Mouse (Mus musculus) lung, embryonic 16.5 days (tissue): ENCODE results near the gene Iqcf1. TPM values are rescaled to one million over a fixed set of nuclear protein-coding genes. Genes with fewer than 3 reads are reported as not detected.
A peak's percentile ranks its signal among the peaks of the same experiment; 100 is the strongest.
"Not testable (repeated sequence)": the region's sequence is repeated elsewhere in the genome, so short reads cannot be mapped to it uniquely, and the experiment has no call there.

Experiments
- ATAC-seq: fragments of 200-750 bp; cut with Nextera tagmentation; 2 replicates; pipeline ENCODE4 v1.8.0; 2017; ENCODE audit warnings: low read depth, mild to moderate bottlenecking, moderate library complexity
- H3K27ac ChIP-seq: fragments of 300-500 bp; sonication (generic); 2 replicates; pipeline ENCODE4 v1.5.1; 2014; ENCODE audit warnings: mild to moderate bottlenecking, control low read depth, low read length
- H3K27me3 ChIP-seq: fragments of 300-500 bp; sonication (generic); 2 replicates; pipeline ENCODE4 v1.6.1; 2014; ENCODE audit warnings: low read depth, low read length, mixed read lengths; ENCODE audit not compliant: control insufficient read depth, insufficient read depth
- H3K36me3 ChIP-seq: fragments of 300-500 bp; sonication (generic); 2 replicates; pipeline ENCODE4 v1.6.1; 2014; ENCODE audit warnings: low read length; ENCODE audit not compliant: control insufficient read depth, insufficient read depth
- H3K4me1 ChIP-seq: fragments of 300-500 bp; sonication (generic); replicated peaks from 2 replicates; pipeline ENCODE4 v1.6.1; 2014; ENCODE audit warnings: low read length, mixed read lengths; ENCODE audit not compliant: control insufficient read depth, insufficient read depth
- H3K4me2 ChIP-seq: fragments of 300-500 bp; sonication (generic); 2 replicates; pipeline ENCODE4 v1.6.1; 2014; ENCODE audit warnings: low read depth, low read length, control low read depth
- H3K4me3 ChIP-seq: fragments of 300-500 bp; sonication (generic); 2 replicates; pipeline ENCODE4 v1.5.1; 2014; ENCODE audit warnings: mild to moderate bottlenecking, low read length, control low read depth
- H3K9ac ChIP-seq: fragments of 300-500 bp; sonication (generic); 2 replicates; pipeline ENCODE4 v1.6.1; 2014; ENCODE audit warnings: low read length, control low read depth
- H3K9me3 ChIP-seq: fragments of 300-500 bp; sonication (generic); 2 replicates; pipeline ENCODE4 v1.6.1; 2016; ENCODE audit warnings: low read length; ENCODE audit not compliant: control insufficient read depth
- WGBS: fragments of 180-500 bp; shearing (Covaris S2); extraction: QIAGEN DNeasy Blood & Tissue Kit; methylation state at CpG from one replicate; pipeline ENCODE4 v1.1.7; 2014; 5-methylcytosine and 5-hydroxymethylcytosine counted together
- polyA plus RNA-seq: library from polyadenylated mRNA; unstranded; fragments of >200 nt; fragmentation: Nextera tagmentation; extraction: Ambion mirVana; gene quantifications from 2 replicates; pipeline ENCODE4 v1.2.1, GENCODE M21; 2015

Gene Iqcf1
- polyA plus RNA-seq, 1 experiment from 2014 or later = not detected

DNA sequence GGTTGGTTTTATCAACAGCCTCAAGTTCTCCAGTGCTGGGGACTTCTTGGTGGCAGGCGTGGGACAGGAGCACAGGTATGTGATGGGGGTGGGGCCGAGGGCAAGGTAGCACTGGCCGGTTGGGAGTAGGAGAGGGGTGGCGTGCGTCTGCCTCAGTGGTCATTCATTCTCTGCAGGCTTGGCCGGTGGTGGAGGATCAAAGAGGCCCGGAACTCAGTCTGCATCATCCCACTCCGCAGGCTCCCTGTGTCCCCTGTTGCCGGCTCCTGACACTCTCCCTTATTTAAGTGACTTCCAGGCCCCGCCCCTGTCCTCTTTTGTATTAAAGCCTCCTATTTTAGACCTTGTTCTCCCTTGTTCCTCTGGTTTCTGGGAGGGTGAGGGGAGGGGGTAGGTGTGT is 14.7 kb upstream of the Iqcf1 start:
- Histone ChIP-seq H3K9me3 (no peaks in the 10 kb centered on the region), H3K36me3 (peaks cover 17% of the 10 kb centered on the region), H3K27ac (no peak overlapping the region), H3K27me3 (no peaks in the 10 kb centered on the region), H3K4me2 (no peak overlapping the region), H3K4me3 (no peak overlapping the region), H3K9ac (no peak overlapping the region), H3K4me1 (no peaks in the 10 kb centered on the region)
- ATAC-seq = no peak
- 85% methylated on average over 10 of the region's 10 CpGs for WGBS

DNA sequence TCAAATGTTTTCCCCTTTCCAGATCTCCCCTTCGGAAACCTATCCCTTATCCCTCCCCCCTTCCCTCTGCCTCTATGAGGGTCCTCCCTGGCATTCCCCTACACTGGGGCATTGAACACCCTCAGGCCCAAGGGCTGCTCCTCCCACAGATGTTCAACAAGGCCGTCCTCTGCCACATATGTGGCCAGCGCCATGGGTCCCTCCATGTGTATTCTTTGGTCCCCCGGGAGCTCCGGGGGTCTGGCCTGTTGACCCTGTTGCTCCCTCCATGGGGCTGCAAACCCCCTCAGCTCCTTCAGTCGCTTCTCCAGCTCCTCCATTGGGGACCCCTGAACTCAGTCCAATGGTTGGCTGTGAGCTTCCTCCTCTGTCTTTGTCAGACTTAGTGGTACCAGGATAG is 12.2 kb upstream of the Iqcf1 start:
- not testable (repeated sequence) for H3K9ac ChIP-seq, H3K27ac ChIP-seq, H3K4me1 ChIP-seq, ATAC-seq, H3K9me3 ChIP-seq, H3K4me2 ChIP-seq, H3K27me3 ChIP-seq, H3K4me3 ChIP-seq
- WGBS = 83% methylated on average over 6 of the region's 6 CpGs
- peaks cover 13% of the 10 kb centered on the region for H3K36me3 ChIP-seq

DNA sequence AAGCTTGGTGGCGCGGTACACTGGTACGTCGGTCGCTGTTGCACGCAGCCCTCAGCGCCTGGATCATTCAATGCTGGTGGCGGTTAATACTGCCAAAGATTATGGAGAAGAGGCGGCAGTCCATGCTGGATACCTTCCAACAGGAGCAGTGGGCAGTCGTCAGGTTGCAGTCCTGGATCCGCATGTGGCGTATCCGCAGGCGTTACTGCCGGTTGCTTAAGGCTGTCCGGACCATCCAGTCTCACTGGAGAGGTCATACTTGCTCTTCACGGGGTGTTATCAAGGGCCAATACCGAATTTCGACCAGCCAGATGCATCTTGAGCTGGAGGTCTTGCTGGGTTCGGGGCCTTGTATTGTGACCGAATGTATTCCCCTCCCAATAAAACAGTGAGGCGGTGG is 2.1 kb downstream of the Iqcf1 start:
- Histone ChIP-seq H3K9ac (no peak overlapping the region), H3K4me2 (no peak overlapping the region), H3K27ac (no peak overlapping the region), H3K36me3 (no peaks in the 10 kb centered on the region), H3K4me3 (no peak overlapping the region), H3K9me3 (no peaks in the 10 kb centered on the region), H3K4me1 (no peaks in the 10 kb centered on the region), H3K27me3 (no peaks in the 10 kb centered on the region)
- ATAC-seq = no peak
- 86% methylated on average over 22 of the region's 22 CpGs for WGBS

DNA sequence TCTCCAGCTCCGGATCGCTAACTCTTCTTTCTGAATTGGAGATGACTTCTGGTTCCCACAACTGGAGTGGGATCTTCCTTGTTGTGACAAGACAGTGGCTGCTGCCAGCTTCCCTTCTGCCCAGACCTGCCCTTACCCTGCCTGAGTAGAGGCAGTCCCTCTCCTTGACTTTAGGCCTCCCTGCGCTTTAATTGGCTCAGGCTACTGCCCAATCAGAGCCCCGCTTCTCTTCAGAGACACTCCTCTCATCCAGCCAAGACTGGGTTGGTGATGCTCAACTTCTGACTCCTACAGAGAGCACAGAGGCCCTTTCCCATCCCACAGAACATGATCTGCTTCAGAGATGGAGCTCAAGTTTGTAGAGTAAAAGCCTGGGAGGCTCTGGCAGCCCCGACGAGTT is 4.5 kb downstream of the Iqcf1 start:
- no peaks in the 10 kb centered on the region for H3K27me3 ChIP-seq
- H3K4me2 ChIP-seq = no peak overlapping the region
- no peak overlapping the region for H3K27ac ChIP-seq
- no peaks in the 10 kb centered on the region for H3K4me1 ChIP-seq
- no peaks in the 10 kb centered on the region for H3K36me3 ChIP-seq
- 67% methylated on average over 6 of the region's 6 CpGs for WGBS
- H3K4me3 ChIP-seq = no peak overlapping the region
- no peak for ATAC-seq
- H3K9me3 ChIP-seq = no peaks in the 10 kb centered on the region
- H3K9ac ChIP-seq = no peak overlapping the region

DNA sequence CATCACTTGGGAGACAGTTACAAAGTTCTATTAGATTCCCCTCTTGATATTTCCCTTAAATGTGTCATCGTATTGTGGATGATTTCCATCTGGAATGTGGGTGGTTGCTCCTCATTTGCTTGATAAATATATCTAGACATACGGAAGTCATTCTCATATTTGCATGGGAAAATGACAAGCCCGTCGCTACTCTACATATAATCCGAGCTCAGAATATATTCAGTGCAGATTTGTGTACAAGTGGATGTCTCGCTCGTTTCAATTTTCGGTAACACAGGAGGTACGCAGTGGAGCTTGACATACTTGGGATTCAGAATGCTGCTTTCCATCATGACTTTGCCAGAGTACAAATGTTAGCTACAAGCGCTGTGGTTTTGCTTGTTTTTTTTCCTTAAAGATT is 9.6 kb downstream of the Iqcf1 start:
- Histone ChIP-seq H3K9me3 (no peaks in the 10 kb centered on the region), H3K27me3 (no peaks in the 10 kb centered on the region), H3K36me3 (no peaks in the 10 kb centered on the region), H3K4me1 (peaks cover 8% of the 10 kb centered on the region), H3K27ac (no peak overlapping the region), H3K4me2 (no peak overlapping the region), H3K9ac (no peak overlapping the region), H3K4me3 (no peak overlapping the region)
- ATAC-seq = no peak
- 80% methylated on average over 10 of the region's 10 CpGs for WGBS

DNA sequence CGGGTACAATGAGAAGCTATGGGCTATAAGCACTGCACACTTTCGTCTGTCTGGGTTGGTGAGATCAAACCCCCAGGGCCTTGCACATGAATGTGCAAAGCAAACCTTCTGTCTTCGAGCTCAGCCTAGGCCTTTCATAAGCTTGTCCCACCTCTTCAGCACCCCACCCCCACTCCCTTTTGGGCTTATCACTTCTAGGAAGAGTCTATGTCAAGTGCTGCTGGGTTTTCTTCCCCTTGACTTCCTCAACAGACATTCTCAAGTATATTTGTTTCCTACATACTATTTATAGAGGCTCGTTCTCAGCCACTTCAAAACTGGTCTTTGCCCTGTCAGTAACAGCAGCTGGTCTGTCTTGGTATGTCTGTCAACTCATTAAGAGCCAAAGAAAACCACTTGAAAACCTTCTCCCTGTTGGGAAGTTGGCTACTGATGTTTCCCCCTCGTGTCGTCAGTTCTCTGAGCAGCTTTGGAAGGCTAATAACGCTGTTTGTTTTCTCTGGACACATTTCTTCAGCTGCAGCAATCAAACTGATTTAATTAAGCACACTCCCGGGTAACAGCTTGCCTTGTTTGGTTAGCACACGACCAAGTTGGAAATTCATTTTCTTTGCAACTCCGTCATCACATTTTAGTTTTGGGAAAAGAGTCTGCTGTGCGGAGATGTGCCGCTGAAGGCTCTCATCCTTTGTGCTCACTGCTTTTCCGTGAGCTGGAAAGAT is 13.1 kb downstream of the Iqcf1 start:
- no peaks in the 10 kb centered on the region for H3K9me3 ChIP-seq
- ATAC-seq = peak; percentile 54
- peaks cover 8% of the 10 kb centered on the region for H3K4me1 ChIP-seq
- no peak overlapping the region for H3K4me2 ChIP-seq
- H3K9ac ChIP-seq = no peak overlapping the region
- no peaks in the 10 kb centered on the region for H3K27me3 ChIP-seq
- H3K4me3 ChIP-seq = no peak overlapping the region
- 35% methylated on average over 13 of the region's 13 CpGs for WGBS
- no peak overlapping the region for H3K27ac ChIP-seq
- no peaks in the 10 kb centered on the region for H3K36me3 ChIP-seq

DNA sequence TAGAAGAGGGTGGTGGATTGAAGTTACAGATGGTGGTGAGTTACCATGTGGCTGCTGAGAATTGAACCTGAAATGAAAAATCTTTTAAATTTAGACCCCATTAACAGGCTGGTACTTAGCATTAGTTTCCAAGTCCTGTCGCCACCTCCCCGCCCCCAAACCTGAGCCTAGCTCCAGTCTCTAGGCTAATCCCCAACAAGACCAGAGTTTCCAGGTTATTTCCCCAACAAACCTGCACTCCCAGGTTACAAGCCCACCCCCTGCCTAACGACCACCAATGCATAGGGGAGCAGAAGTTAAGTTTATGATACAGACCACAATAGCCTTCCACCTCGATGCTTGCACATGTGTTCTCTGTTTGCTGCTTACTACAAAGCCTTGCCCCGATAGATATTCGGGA is 13.8 kb downstream of the Iqcf1 start:
- no peak overlapping the region for H3K4me3 ChIP-seq
- H3K27me3 ChIP-seq = no peaks in the 10 kb centered on the region
- H3K9ac ChIP-seq = no peak overlapping the region
- H3K27ac ChIP-seq = no peak overlapping the region
- H3K4me2 ChIP-seq = no peak overlapping the region
- no peaks in the 10 kb centered on the region for H3K36me3 ChIP-seq
- no peak for ATAC-seq
- H3K9me3 ChIP-seq = no peaks in the 10 kb centered on the region
- 78% methylated on average over 6 of the region's 6 CpGs for WGBS
- H3K4me1 ChIP-seq = peaks cover 8% of the 10 kb centered on the region

DNA sequence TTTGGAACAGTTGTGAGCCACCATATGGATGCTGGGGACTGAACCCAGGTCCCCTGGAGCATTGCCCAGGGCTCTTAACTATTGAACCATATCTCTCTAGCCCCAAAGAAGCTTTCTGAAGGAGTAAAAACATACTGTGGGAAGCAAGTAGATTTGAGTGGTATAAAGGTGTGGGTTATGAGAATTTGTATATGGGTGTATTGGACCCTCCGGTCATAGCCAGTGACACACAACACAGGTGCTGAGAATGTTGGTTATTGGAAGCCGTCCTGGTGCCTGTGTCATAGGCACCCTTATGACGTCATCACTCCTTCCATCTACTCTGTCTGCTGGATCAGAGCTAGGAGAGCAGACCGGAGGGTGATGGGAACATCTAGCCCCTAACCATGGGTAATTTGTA is 14.5 kb downstream of the Iqcf1 start, which contains the start of gene Iqcf5:
TSS of gene Iqcf5 (plus strand) at position 301 of the 400 bp plus-strand sequence.
- ATAC-seq = no peak
- Histone ChIP-seq H3K9me3 (no peaks in the 10 kb centered on the region), H3K4me2 (no peak within 1 kb of the TSS), H3K27me3 (no peaks in the 10 kb centered on the region), H3K27ac (no peak within 1 kb of the TSS), H3K9ac (no peak within 1 kb of the TSS), H3K4me3 (no peak within 1 kb of the TSS), H3K36me3 (no peaks in the 10 kb centered on the region), H3K4me1 (peaks cover 8% of the 10 kb centered on the region)
- 84% methylated on average over 4 of the region's 4 CpGs for WGBS

DNA sequence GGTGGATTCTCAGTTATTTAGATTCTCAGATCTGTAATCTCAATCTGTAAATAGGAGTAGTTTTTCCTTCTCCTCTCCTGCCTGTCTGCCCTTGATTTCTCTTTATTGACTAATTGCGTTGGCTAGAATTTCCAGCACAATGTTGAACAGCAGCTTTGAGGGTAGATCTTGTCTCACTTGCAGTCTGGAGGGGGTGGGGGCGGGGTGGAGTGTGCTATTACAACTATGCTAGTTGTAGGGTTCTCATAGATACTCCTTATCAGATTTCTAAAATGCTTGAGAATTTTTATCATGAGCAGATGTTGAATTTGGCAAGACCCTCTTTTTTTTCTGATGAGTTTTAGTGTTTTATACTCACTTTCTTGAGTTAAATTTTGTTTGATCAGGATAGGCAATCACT is 19.7 kb downstream of the Iqcf1 start:
- Histone ChIP-seq H3K27me3 (no peaks in the 10 kb centered on the region), H3K27ac (no peak overlapping the region), H3K36me3 (no peaks in the 10 kb centered on the region), H3K4me1 (no peaks in the 10 kb centered on the region), H3K4me3 (no peak overlapping the region), H3K4me2 (no peak overlapping the region), H3K9ac (no peak overlapping the region), H3K9me3 (no peaks in the 10 kb centered on the region)
- 45% methylated on average over 2 of the region's 2 CpGs for WGBS
- ATAC-seq = peak; percentile 59; the same call in 1 of the 2 replicates
